Mouse (Mus musculus) forelimb bud, embryonic 11.5 days (tissue): ENCODE results near the gene Rfesd.

Experiments used
- DNase-seq: peaks from one replicate; pipeline ENCODE4 v3.0.0-alpha.2; 2012; ENCODE audit warnings: low read depth, low spot score

Rfesd gene

GRCm38 (mm10) chr13:75981901-75982300 lies 36.6 kb downstream of the Rfesd start:
- no peak for DNase-seq

GRCm38 (mm10) chr13:75976649-75977048 lies 41.9 kb downstream of the Rfesd start:
- DNase-seq: no peak

GRCm38 (mm10) chr13:75976218-75976617 lies 42.3 kb downstream of the Rfesd start:
- no peak for DNase-seq

- no peak for DNase-seq
Measured at GRCm38 (mm10) chr13:75975629-75976028, 42.9 kb downstream of the Rfesd start.

GRCm38 (mm10) chr13:75974481-75974880 lies 44.0 kb downstream of the Rfesd start:
- DNase-seq: no peak

- DNase-seq: no peak
Measured at GRCm38 (mm10) chr13:75966850-75967249, 51.7 kb downstream of the Rfesd start, which contains the start of gene Spata9. TSS of gene Spata9 (plus strand) at chr13:75967150.

GRCm38 (mm10) chr13:75955357-75955992 lies 63.0 kb downstream of the Rfesd start:
- no peak for DNase-seq
